Mouse (Mus musculus): ENCODE measurements around the gene Hook2. TPM values are rescaled to one million over a fixed set of nuclear protein-coding genes. Genes with fewer than 3 reads are reported as not detected.
A peak's percentile ranks its signal among the peaks of the same experiment; 100 is the strongest.

The Hook2 gene
- polyA plus RNA-seq, 1 experiment from 2014 or later: 29.7 TPM

DNA sequence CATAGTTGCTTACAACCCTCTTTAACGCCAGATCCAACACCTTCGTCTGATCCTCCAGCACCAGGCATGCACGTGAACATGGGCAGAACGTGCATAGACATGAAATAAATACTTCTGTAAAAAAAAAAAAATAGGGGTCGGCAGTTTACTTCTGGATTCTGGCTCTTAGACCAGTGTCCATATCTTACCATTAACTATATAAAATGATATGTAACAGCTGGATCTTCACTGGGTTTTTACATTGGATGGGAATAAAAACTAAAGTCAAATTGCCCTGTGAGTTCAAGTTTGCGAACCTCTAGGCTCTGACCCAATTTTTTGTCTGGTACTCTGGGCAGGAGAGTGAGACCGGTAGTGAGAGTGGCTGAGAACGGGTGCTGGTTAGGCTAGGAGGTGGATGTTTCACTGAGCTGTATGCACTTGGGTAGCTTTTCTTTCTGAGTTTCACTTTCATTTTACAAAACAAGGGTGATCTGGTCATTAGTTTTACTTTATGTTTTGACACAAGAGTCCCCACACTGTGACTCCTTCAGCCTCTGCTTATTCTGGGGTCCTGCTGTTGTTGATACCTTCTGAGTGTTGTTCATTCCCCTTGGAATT lies 15.8 kb upstream of the Hook2 start:
- H3K9me3 ChIP-seq: no peaks in the 10 kb centered on the region
- H3K36me3 ChIP-seq: peaks cover 38% of the 10 kb centered on the region
- no peak overlapping the region for H3K9ac ChIP-seq (replicated peaks)
- no peak overlapping the region for H3K27ac ChIP-seq (replicated peaks)
- ATAC-seq (replicated peaks): no peak
- H3K4me2 ChIP-seq (replicated peaks): no peak overlapping the region
- 78% methylated on average over 8 of the region's 8 CpGs for WGBS
- peaks cover 13% of the 10 kb centered on the region; the same call in 1 of the 2 replicates for H3K27me3 ChIP-seq
- H3K4me3 ChIP-seq: no peak overlapping the region
- peaks cover 75% of the 10 kb centered on the region for H3K4me1 ChIP-seq

DNA sequence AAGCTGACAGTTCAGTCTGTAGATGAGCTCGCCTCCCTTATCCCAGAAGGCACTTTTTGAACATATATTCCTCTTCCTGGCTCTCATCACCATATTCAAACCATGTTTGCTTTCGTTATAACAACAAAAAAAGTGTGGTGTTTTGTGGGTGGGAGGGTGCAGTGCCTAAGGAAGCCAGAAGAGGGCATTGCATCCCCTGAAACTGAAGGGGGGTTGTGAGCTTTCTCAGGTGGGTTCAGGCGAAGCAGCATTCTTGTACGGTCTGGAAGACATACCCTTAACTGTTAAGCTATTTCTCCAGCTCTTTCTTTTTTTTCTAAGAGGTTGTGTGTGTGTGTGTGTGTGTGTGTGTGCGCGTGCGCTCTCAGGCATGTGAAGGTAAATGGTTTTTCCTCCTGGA lies 15.0 kb upstream of the Hook2 start:
- H3K4me1 ChIP-seq: peaks cover 80% of the 10 kb centered on the region
- peak overlapping the region; percentile 90 for H3K4me2 ChIP-seq (replicated peaks)
- no peak overlapping the region for H3K27ac ChIP-seq (replicated peaks)
- 32% methylated on average over 7 of the region's 7 CpGs for WGBS
- H3K9ac ChIP-seq (replicated peaks): no peak overlapping the region
- ATAC-seq (replicated peaks): no peak
- no peak overlapping the region for H3K4me3 ChIP-seq
- no peaks in the 10 kb centered on the region for H3K9me3 ChIP-seq
- H3K27me3 ChIP-seq: peaks cover 13% of the 10 kb centered on the region; the same call in 1 of the 2 replicates
- H3K36me3 ChIP-seq: peaks cover 38% of the 10 kb centered on the region

DNA sequence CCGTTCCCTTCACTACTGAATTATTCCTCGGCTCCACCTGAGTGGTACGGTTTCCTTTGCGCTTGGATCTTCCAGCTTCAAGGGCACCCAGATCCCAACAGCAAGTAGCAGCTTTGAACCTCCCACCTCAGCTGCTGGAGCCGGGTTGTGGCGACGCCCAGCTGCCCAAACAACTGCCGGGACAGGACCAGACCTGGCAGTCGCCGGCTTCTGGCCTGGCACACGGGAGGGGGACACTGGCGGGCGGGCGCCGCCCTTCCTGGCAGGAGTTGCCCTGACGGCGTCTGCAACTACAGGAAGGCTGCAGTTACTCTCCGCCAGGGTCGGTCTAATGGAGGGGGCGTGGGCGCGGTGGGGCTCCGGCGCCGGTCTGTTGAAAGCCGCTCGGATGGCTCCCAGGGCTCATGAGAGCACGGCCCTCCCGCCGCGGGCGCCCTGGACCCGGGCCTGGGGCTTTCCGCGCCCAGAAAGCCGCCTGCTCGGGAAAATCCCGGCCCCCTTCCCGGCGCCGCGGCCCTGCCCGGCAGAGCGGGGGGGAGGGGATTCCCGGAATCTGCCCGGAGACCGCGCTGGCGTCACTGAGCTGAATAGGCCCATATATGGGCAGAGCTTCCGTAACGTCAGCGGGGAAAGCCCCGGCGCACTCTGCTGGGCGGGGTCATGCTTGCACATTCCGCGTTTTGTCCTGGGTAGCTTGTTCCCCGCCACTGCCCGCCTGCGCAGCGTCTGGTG lies 14.2 kb upstream of the Hook2 start:
- Histone ChIP-seq H3K9me3 (no peaks in the 10 kb centered on the region), H3K27ac (replicated peaks) (peak overlapping the region; percentile 44), H3K4me2 (replicated peaks) (peak overlapping the region; percentile 90), H3K4me1 (peaks cover 80% of the 10 kb centered on the region), H3K36me3 (peaks cover 35% of the 10 kb centered on the region), H3K9ac (replicated peaks) (peak overlapping the region; percentile 52), H3K4me3 (peak overlapping the region; percentile 54), H3K27me3 (peaks cover 13% of the 10 kb centered on the region; the same call in 1 of the 2 replicates)
- ATAC-seq (replicated peaks): peak; percentile 88
- WGBS: 2% methylated on average over 60 of the region's 61 CpGs

DNA sequence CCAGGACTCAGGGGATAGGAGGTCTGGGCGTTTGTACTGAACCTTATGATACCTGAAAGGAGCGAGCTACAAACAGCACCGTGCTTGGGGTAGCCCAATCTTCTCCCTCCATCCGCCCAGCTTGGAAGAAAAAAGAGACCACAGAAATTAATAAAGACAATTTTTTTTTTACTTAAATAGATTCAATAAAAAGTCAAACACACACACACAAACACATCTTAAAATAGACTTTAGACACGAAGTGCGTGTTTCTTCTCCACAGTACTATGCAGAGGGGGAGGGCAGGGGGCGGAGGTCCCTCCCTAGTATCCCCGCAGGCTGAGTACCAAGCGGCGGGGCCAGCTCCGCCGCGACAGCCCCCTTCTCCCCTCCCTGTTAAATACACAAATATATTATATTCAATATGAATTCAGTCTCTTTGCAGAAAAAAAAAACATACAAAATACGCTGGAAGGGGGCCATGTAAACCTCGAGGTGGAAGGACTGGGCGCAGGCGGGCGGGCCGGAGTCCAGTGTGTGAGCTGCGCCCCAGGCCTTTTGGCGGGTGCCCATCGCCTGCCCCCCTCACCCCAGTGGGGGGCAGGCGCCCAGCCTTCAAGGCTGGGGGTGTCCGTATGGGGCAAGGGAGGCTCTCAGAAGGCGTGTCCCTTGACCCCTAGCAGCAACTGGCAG lies 13.5 kb upstream of the Hook2 start:
- H3K27ac ChIP-seq (replicated peaks): 0 out of 2 replicates have a peak overlapping the region, but pooled peaks have one; percentile 44
- H3K4me2 ChIP-seq (replicated peaks): peak overlapping the region; percentile 90
- H3K27me3 ChIP-seq: peaks cover 13% of the 10 kb centered on the region; the same call in 1 of the 2 replicates
- peaks cover 28% of the 10 kb centered on the region for H3K36me3 ChIP-seq
- ATAC-seq (replicated peaks): no peak
- H3K9ac ChIP-seq (replicated peaks): peak overlapping the region; percentile 52
- H3K4me3 ChIP-seq: peak overlapping the region; percentile 54
- 2% methylated on average over 25 of the region's 25 CpGs for WGBS
- peaks cover 73% of the 10 kb centered on the region for H3K4me1 ChIP-seq
- H3K9me3 ChIP-seq: no peaks in the 10 kb centered on the region

DNA sequence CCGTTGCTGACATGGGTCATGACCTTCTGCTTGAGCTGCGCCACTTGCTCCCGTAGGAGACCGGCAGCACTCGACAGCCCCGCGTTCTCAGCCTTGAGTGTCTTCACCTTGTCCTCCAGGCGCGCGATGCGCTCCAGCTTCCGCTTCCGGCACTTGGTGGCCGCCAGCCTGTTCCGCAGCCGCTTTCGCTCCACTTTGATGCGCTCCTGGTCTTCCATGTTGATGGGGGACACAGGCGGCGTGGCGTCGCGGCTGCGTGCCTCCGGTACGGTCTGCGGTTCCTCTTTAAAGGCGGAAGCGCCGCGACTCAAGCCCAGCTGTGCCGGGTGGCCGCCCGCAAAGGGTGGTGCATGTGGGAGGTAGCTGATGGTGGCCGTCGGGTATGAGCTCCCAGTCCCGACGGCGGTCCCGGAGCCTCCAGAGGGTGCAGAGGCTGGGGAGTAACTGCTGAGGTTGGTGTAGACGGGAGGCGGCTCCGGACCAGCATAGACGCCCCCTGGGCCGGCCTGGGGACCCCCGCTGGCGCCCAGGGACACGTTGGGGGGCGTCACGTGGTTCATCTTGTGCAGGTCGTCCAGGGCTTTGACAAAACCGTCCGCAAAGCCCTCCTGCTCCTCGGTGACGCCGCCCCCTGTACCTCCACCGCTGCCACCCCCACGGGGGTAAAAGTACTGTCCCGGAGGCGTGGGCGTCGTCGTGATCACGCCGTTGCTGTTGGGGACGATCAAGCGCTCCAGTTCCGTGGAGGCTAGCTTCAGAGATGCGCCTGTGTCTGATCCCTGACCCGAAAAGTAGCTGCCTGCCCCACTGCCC lies 12.8 kb upstream of the Hook2 start:
- WGBS: 2% methylated on average over 70 of the region's 70 CpGs
- peaks cover 13% of the 10 kb centered on the region; the same call in 1 of the 2 replicates for H3K27me3 ChIP-seq
- 0 out of 2 replicates have a peak overlapping the region, but pooled peaks have one; percentile 5 for H3K27ac ChIP-seq (replicated peaks)

DNA sequence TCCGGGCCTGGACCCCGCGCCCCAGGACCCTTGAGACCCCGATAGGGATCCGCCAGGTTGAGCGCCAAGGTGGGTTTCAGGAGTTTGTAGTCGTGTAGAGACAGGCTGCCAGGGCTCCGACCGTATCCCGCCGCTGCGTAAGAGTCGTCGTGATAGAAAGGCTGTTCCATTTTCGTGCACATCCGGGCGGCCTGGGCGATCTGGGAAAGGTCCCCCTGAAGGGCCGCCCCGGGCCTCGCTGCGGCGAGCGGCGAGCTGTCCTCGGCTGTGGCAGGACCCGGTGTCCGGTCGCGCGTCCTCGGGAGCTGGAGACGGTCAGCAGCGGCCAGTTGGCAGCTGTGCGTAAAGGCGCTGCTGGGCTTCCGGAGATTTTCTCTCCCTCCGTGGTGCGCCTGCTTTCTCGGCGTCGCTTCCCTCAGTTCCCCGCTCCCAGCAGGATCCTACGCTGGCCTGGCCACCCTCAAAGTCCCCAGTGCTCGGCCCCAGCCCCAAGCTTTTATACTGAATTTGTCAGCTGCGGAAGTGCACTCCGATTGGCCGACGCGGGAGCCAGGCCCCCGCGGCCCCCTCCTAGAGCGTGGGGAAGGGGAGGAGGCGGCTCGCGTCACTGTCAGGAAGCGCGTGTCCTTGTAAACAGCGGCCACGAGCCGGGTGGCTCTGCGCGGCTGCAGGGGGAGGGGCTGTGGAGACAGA lies 12.0 kb upstream of the Hook2 start, which contains the start of gene Junb:
Junb (minus strand) TSS at position 471 of the 693 bp plus-strand sequence.
- Histone ChIP-seq H3K4me2 (replicated peaks) (peak within 1 kb of the TSS; percentile 90), H3K27ac (replicated peaks) (peak within 1 kb of the TSS; percentile 31), H3K9me3 (no peaks in the 10 kb centered on the region), H3K36me3 (peaks cover 14% of the 10 kb centered on the region; the same call in 1 of the 2 replicates), H3K27me3 (peaks cover 13% of the 10 kb centered on the region; the same call in 1 of the 2 replicates), H3K9ac (replicated peaks) (peak within 1 kb of the TSS; percentile 52), H3K4me1 (peaks cover 65% of the 10 kb centered on the region), H3K4me3 (peak within 1 kb of the TSS; percentile 54)
- ATAC-seq (replicated peaks): peak; percentile 34
- under 1% methylated on average over 63 of the region's 63 CpGs for WGBS

More for the DNA sequence above, 12.8 kb upstream of the Hook2 start:
- H3K4me2 ChIP-seq (replicated peaks): peak overlapping the region; percentile 90
- H3K9ac ChIP-seq (replicated peaks): peak overlapping the region; percentile 52
- H3K9me3 ChIP-seq: no peaks in the 10 kb centered on the region
- peaks cover 20% of the 10 kb centered on the region for H3K36me3 ChIP-seq
- peak overlapping the region; percentile 54 for H3K4me3 ChIP-seq
- no peak for ATAC-seq (replicated peaks)
- peaks cover 68% of the 10 kb centered on the region for H3K4me1 ChIP-seq

DNA sequence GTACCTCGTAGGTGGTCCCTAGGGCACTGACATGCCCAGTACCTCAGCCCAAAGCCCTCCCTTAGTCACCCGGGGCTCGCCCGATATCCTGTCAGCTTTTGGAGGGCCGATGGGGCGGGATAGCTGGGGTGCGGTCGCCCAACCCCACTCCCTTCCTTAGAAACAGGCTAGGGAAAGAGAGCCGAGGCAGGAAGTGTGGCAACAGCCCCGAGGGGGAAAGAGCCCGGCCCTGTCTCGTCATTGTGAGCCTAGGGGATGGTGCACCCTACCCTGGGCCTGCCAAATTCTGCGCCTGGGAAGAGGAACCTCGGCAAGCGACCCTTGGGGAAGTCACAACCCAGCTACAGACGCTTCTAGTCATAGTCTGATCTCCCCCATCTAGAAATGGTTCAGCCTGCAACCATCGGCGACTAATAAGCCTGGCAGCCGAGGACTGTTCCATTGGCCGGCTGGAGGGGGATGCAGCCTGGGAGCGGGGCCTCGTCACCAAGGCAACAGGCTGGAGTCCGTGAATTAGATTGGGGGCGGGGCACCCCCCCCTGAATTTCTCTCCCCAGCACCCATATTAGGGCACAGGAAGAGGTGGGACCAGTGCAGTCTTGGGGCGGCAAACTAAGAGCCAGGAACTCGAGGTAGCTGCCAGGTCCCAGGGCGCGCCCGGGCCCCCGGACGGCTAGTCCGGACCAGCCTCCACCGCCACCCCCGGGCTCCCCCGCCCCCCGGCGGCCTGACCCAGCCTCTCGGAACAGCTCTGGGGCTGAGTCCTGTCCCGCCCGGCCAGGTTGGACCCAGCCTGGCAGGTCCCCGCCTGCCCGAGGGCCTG lies 10.6 kb upstream of the Hook2 start:
- Histone ChIP-seq H3K27me3 (peaks cover 13% of the 10 kb centered on the region; the same call in 1 of the 2 replicates), H3K9ac (replicated peaks) (peak overlapping the region; percentile 1; the same call in 1 of the 2 replicates), H3K4me2 (replicated peaks) (peak overlapping the region; percentile 90), H3K4me3 (peak overlapping the region; percentile 33), H3K9me3 (no peaks in the 10 kb centered on the region), H3K36me3 (0 out of 2 replicates have a peak, but pooled peaks cover 5% of the 10 kb centered on the region), H3K4me1 (peaks cover 67% of the 10 kb centered on the region), H3K27ac (replicated peaks) (peak overlapping the region; percentile 31)
- 3% methylated on average over 42 of the region's 42 CpGs for WGBS
- peak; percentile 33; the same call in 1 of the 2 replicates for ATAC-seq (replicated peaks)

DNA sequence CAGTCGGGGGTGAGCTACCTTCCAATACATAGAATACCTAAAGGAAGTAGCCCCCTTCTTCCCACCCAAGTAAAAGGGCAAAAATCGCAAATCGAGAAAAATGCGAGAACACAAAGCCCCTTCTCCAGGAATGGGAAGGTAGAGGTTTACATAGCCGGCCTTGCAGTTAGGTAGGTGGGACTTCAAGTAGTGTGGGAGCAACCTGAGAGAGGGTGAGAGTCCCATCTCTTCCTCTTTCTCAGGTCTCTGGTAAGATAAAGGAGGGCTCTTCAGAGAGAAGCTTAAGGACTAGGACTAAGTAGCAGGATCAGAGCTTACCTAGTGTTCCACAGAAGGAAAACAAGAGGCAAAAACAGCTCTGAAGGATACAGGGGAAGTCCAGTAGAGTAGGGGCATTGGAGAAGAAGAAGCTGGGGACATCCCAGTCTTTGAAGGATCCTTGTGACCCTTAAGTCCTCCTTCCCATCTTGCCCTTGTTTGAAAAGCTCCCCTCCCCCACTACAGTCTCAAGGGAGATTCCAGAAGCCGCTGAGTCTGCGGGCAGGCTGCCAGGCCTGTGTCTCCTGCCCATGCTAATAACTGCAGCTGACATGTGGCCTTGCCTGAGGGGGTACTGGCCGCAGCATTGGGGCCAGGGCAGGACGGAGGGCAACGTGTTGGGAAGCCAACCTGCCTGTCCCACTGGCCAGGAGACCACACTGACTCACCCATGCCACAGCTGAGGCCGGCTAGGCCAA lies 9.6 kb upstream of the Hook2 start:
- ATAC-seq (replicated peaks): no peak
- peaks cover 13% of the 10 kb centered on the region; the same call in 1 of the 2 replicates for H3K27me3 ChIP-seq

DNA sequence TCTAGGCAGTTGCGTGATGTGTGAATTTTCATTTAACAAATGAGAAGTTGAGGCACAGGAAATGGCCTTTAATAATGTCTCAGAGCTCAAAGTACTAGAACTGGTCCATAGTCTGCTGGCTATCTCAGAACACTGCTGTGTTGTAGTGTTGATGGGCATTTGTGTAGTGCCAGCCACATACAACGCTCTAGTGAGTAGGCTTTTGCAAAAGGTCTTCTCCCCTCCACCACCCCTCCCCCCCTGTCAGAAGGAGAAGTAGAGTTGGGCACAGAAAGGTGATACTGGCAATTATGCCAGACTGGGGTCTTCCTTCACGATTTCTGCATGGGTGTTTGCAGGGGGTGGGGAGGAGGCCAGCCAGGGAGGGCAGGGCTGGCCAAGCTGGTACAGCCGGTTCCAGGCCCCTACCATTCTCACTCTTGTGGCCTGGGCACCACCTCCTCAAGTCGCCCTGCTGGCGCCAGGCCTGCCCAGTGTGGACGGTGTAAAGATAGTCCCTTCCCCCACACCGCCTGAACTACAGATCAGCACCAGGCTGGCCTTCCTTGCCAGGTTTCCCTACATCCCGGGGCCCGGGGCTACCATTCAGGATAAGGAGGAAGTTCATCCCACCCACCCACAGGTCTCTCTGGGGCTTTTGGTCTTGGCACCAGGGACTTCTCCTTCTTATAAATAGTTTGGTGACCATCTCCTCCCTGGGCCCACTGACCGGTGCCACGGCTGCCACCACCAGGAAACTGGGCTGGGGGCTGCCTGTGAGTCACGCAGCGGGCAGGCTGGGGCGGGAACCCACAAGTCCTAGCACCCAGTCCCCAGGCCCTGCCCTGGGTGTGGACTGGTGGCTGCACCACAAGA lies 8.5 kb upstream of the Hook2 start:
- peaks cover 61% of the 10 kb centered on the region for H3K4me1 ChIP-seq

More for the DNA sequence above, 9.6 kb upstream of the Hook2 start:
- WGBS: 40% methylated on average over 11 of the region's 11 CpGs
- H3K4me1 ChIP-seq: peaks cover 67% of the 10 kb centered on the region
- H3K4me3 ChIP-seq: peak overlapping the region; percentile 33; the same call in 1 of the 2 replicates
- no peak overlapping the region for H3K27ac ChIP-seq (replicated peaks)
- no peaks in the 10 kb centered on the region for H3K9me3 ChIP-seq
- H3K36me3 ChIP-seq: no peaks in the 10 kb centered on the region
- no peak overlapping the region for H3K9ac ChIP-seq (replicated peaks)
- no peak overlapping the region; the same call in 1 of the 2 replicates for H3K4me2 ChIP-seq (replicated peaks)

More for the DNA sequence above, 8.5 kb upstream of the Hook2 start:
- Histone ChIP-seq H3K9me3 (no peaks in the 10 kb centered on the region), H3K36me3 (no peaks in the 10 kb centered on the region), H3K27ac (replicated peaks) (no peak overlapping the region), H3K4me3 (no peak overlapping the region), H3K27me3 (peaks cover 16% of the 10 kb centered on the region; the same call in 1 of the 2 replicates), H3K4me2 (replicated peaks) (no peak overlapping the region), H3K9ac (replicated peaks) (no peak overlapping the region)
- whole genome bisulfite sequencing: 85% methylated on average over 15 of the region's 15 CpGs
- ATAC-seq (replicated peaks): no peak
